Mouse (Mus musculus) brain, embryonic 14.5 days (tissue): ENCODE measurements around the gene Pfdn6.

ENCODE experiments used
- CTCF ChIP-seq: fragments of 200-500 bp; IDR thresholded peaks from 2 replicates; pipeline ENCODE4 v1.5.1; 2012; ENCODE audit warnings: inconsistent platforms, mild to moderate bottlenecking, moderate library complexity, borderline replicate concordance; ENCODE audit not compliant: insufficient read depth, insufficient read length; ENCODE audit errors: extremely low read depth
- POLR2A ChIP-seq: fragments of 200-500 bp; IDR thresholded peaks from 2 replicates; pipeline ENCODE4 v1.6.1; 2012; ENCODE audit warnings: mild to moderate bottlenecking, inconsistent platforms, borderline replicate concordance; ENCODE audit not compliant: poor library complexity, insufficient read depth, insufficient read length, severe bottlenecking; ENCODE audit errors: extremely low read depth

DNA sequence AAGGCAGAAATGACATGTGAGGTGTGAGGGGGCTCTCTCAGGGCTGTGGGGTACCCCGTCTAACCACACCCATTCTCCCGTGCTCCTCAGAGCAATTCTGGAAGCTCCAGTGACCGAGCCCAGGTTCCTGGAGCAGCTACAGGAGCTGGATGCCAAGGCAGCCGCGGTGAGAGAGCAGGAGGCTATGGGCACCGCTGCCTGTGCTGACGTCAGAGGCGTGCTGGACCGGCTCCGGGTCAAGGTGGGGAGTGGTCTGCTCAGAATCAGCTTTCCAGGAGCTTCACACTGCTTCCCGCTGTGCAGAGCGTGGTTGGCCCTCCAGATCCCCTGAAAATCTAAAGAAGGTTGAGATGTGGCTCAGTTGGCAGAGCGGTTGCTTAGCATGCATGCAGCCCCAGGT lies 19.0 kb upstream of the Pfdn6 start:
- TF ChIP-seq CTCF (no peak), POLR2A (no peak)
